Mouse (Mus musculus): ENCODE results near the gene Ubac2.

Ubac2 gene

DNA sequence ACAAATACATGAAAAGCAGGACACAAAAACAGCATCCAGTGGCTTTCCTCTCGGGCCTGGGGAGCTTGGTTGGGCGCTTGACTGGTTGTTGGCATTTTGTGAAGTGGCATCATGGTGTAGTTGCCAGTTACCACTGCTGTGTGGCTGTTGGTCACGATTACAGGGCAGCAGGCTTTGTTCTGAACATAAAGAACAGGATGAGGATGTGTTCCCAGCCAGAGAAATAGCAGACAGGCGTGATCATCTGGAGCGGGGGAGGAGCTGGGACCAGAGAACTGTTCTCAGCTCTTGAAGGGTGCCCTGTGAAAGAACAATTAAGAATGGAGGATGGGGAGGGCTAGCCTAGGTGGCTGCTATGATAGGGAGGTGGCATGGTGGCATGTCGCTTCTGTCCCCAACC lies 48.5 kb downstream of the Ubac2 start:
- no peak for DNase-seq (ENCODE audit: low spot score)

DNA sequence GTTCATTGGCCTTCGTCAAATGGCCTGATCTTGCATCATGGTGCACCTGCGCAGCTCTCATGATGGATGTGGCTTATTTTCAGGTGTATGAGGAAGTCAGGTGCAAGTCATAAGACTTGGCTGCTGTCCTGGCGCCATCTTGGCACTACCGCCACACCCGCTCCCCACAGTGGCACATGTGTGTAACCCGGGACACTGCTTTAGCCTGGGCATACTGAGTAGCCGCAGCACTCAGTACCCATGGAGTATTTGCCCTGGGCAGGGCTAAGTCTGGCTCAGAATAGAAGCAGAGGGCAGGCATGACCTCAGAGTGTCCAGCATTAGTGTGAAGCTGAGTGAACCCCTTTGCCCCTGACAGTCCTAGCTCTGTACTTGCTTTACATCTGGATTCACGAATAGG lies 49.0 kb downstream of the Ubac2 start:
- DNase-seq (ENCODE audit: low spot score): no peak

DNA sequence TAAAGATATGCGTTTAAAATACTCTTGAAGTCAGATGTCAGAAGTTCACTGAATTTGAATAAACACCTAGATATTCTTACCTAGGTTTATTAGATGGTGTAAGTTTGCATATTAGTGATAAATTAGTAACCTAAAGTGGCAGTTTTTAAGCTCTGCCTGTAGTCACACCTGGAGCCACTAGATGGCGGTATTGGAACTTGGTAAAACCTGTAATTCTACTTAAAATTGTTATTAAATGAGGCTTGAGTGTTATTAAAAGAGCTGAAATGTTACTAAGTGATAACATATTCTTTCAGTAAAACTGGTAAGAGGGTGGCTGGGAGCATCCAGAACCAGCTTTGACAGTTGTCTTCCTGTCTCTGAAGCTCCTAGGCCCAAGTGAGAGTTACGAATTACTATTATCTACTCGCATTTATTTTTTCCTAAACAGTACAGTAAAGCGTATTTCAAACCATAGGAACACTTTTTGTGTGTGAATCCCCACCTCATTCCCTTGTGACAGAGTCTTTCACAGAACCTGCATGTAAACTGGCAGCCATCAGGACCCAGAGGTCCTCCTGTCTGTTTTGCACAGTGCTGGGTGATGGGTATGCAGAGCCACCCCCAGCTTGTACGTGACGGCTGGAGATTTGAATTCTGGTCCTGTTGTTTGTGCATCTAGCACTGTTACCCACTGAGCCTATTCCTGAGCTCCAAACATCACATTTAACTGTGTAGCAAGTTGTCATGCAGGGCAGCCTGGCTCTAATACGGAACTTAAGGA lies 50.1 kb downstream of the Ubac2 start:
- DNase-seq (ENCODE audit: low spot score): peak; percentile 28

DNA sequence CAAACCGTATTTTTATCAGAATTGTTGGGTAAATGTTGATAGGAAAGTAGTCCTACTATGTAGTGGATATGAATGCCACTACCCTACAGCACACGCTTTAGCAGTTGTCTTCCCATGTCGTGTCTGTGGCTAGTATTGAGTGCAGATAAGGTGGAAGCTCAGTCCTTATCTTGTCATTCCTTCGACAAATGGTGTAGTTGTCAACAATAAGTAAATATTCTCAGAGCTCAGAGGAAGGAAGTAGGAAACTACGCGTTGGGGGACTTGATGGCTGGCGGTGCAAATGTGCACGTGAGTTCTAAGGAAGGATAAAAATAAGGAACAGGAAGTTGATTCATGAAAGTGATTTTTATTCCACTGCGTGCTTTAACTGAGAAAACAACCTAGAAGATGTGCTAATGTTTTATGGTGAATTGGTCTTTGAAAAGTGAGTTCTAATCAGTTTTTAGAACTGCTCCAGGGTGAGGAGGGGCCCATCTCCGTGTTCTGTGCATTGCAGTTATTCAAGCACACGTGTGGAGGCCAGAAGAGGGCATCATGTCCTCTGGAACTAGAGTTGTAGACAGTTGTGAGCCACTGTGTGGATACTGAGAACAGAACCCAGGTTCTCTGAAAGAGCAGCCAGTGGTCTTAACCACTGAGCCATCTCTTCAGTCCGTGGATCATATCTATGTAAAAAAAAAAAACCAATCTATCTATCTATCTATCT lies 51.0 kb downstream of the Ubac2 start:
- no peak for DNase-seq (ENCODE audit: low spot score)

DNA sequence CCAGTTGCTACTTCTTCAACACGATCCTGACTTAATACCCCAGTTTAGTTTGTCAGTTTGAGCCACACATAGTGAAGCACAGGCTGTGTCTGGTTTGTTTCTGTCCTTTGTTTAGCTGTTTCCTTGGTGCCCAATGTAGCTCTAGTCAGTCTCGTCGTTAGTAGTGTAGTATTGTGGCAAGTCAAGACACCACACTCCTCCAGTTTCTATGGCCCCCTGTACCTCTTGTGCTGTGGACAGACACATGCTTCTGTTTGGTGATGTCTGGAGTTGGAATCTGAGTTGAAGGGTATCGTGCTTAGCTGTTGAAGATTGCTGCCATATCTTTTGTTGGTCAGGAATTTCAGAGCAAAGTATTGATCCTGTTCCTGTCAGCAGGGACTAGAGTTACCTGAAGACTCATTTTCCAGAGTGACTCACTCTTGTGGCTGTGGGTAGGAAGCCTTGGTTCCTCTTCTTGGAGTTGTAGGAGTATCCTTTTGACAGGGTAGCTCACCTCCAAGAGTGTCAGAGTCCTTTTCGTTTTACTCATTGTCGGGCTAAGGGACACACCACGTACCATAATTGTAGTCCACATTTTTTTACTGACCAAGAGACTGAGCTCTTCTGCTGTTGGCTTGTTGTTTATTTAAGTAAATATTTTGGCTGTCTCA lies 52.4 kb downstream of the Ubac2 start:
- no peak for DNase-seq (ENCODE audit: low spot score)

DNA sequence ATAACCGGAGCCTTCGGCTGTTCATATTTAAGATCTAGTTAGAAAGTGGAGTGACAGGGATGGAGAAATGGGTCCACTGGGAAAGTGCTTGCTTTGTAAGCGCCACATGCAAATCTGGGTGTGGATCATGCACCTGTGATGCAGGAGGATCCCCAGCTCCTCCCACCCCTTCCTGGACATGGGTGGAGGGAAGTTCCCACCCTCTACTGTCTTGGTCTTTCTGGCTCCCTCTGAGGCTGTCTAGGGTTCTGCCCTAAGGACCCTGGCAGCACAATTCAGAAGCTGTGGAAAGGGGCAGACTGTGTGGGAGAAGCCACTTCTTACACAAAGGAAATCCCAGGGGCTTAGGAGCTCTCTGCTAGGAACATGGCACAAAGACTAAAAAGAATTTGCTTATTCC lies 53.2 kb downstream of the Ubac2 start:
- no peak for DNase-seq (ENCODE audit: low spot score)

DNA sequence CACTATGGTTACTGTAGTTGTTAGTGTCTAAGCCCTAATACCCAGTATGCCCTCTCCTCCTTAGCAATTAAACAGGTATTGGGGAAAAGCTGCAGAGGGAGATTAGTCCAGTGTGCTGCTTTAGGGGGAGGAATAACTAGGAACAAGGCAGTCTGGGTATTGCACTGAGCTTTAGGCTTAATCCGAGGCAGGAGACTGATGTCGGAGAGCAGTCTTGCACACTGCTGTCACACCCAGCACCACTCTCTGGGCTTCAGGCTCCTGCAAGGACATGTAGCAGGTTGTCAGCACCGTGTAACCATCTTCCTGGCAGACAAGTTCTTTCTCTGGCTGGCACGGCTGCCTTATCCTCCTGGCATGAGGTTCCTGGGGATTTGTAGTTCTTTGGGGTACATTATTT lies 53.8 kb downstream of the Ubac2 start:
- DNase-seq (ENCODE audit: low spot score): no peak

DNA sequence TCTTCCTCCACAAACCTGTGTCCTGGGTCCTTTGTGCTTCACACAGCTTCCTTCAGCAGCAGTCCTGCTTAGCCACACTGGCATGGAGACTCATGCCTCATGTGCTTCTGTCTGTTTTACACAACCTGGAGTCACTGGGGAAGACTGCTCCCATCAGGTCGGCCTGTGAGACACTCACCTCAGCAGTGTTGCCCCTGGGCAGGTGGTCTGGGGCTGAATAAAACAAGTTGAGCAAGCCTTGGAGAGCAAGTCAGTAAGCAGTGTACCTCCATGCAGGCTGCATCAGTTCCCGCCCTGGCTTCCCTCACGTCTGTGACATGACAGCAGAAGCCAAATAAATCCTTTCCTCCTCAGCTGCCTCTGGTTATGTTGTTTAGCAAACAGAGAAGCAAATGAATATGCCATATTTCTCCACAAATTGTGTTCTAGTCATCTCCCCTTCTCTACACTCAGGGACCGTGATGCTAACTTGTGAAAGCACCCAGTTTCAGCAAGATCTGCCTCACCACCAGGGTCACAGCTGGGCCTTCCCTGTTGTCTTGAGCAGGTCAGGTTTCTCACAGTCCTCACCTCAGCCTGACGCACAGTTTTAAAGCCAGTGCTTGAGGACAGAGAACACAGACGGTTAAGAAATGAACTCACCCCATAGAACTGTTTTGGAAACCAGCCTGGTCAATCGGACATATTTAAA lies 55.6 kb downstream of the Ubac2 start:
- no peak for DNase-seq (ENCODE audit: low spot score)

DNA sequence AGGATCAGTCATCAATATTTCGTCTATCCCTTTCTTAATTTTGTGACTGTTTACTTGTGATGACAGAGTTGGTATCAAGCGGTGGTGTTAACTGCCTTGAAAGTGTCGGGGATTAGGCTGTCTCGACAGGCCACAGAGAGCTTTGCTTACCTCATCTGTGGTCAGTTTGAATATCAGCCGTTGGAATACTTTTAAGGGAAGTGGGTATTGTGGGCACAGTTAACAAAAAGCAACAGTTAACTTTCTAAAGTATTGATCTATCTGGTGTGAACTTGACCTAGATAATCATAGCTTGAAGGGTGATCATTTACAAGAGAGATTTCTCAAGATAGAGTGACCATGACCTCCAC lies 56.2 kb downstream of the Ubac2 start:
- DNase-seq (ENCODE audit: low spot score): no peak

DNA sequence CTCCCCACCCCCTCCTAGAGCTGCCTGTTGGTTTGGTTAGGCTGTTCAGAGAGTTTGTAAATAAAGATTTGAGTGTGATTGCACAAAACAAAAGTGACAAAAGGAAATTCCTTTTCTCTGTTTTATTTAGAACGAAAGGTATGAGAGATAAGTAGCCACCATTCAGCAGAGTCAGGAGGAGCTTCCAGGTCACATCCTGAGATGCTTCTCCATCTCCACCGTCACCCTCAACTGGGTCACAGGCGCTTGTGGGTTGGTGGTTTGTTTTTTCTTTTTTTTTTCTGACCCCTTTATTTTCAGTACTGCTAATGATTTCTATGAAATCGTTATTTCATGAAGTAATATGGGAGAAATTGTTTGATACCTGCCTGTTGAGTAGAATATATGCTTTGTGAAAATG lies 57.9 kb downstream of the Ubac2 start:
- no peak for DNase-seq (ENCODE audit: low spot score)

DNA sequence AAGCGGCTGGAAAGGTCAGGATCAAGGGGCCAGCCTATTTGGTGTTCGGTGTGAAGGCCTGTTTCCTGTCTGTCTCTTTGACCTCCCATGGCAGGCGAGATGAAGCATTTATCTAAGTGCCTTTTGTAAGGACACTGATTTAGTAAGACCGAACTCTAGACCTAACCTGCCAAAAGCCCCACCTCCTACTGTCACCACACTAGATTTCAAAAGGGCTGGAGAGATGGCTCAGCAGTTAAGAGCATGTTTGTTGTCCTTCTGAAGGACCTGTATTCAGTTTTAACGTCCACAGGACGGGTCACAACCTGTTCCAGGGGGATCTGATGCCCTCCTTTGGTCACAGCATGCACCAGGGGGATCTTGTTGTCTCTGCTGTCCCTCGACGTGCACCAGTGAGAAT lies 58.4 kb downstream of the Ubac2 start:
- no peak for DNase-seq (ENCODE audit: low spot score)

DNA sequence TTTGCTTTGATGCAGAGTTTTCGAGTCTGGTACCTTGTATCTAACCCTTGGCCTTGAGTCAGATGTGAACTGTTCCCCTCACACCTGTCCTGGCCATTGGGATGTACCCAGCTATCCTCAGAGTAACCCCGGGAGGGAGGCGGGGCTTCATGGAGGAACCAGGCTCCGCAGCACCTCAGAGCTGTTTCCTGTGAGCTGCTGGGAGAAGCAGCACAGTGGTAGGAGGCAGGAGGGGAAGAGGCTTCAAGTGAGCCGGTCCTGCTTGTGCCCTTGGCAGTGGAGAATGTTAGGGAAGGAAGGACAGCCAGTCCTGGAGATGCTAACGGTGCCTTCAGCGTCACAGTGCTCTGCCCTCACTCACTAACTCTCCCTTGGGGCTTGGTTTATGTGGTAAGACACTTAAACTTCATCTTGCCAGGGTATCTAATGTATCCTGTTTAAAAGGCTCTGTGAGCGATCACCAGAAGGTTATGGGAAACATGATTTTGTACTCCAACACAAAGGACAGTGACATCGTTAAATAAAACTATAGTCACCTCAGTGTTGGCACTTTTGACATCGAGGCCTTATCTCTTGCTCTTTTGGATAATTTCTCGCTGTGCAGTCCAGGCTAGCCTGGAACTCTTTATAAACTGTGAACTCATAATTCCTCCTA lies 59.3 kb downstream of the Ubac2 start:
- no peak for DNase-seq (ENCODE audit: low spot score)

DNA sequence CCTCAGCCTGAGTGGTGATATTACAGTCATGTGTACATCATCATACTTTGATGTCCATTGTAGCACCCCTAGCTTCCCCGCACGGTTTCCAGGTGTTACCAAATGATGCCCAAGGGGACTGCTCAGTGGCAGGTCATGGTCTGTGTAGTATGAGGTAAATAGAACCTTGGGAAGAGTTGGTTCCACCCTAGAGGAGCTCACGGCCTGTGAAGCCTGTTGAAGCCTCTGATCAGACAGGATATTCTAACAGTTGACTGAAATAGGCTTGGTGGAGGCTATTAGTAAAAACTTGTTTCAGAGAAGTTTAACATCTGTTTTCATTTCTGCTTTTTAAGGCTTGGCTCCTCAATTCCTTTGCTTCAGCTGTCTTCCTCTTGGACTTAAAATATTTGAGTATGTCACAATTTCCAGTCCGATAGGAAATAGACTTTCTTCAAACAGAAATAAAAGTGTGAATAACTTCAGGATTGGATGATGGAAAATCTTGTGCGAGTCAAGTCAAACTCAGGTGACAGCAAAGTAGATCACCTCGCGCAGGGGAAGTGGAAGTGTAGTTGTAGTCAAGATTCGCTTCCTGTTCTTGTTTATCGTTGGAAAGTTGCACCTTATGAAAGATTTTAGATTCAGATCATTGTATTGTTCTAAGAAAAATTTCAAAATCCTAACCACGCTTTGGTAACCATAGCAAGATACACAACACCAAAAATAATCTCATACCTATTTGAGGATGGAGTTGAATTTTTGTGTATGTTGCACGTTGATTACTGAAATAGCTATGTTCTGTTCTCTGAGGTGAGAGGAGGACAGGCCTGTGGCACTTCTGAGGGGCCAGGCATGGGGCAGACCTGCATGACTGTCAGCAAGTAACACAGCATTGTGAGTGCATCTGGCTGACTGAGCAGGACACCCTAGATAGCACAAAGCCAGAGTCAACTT lies 60.1 kb downstream of the Ubac2 start:
- no peak for DNase-seq (ENCODE audit: low spot score)

DNA sequence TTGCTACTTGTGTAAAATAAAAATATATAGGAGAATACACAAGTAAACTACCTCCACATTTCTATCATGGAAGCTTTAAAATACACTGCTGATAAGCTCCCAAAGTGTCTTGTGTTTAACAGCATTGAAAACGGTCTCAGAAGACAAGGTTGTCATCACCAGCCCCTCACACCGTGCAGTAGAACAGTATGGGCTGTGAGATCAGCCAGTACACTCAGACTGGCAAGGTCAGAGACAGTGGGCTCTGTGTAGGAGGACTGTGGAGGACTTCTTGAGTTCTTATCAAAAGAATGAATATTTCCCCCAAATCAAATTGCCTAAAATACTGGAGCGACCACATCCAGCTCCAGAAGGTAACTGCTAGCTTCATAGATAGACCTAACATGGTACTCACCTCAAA lies 61.2 kb downstream of the Ubac2 start:
- DNase-seq (ENCODE audit: low spot score): no peak

DNA sequence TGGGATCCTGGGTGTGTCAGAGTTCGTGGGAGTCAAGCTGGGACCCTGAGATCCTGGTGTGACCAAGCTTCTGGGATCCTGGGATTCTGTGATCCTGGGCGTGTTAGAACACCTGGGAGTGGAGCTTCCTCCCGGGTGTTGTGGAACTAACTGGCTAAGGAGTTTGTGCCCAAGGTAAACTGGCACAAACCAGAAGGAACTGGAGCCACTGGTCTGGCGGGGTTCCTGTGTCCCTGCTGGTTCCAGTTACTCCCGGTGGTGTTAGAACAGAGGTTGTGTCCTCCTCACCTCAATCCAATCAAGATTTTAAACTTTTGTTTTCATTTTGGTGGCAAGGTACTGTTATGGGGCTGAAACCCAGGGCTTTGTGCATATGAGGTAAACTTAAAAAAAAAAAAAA lies 67.7 kb downstream of the Ubac2 start:
- DNase-seq (ENCODE audit: low spot score): no peak

DNA sequence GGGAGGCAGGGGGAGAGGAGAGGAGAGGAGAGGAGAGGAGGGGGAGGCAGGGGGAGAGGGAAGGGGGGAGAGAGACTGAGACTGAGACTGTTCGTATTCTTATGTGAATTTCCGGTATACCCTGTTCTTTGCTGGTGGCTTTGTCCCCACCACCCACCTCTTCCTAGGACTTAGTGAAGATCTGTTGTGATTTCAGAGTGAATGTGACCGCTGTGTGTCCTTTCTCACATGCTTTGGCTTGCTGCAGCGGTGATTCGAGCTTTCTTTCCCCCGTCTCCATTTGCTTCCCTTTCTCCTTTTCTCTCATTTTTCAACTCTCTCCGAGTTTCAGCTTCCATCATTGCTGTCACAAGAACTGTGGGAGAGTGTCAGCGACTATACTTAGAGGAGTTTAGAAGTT lies 68.3 kb downstream of the Ubac2 start:
- no peak for DNase-seq (ENCODE audit: low spot score)

DNA sequence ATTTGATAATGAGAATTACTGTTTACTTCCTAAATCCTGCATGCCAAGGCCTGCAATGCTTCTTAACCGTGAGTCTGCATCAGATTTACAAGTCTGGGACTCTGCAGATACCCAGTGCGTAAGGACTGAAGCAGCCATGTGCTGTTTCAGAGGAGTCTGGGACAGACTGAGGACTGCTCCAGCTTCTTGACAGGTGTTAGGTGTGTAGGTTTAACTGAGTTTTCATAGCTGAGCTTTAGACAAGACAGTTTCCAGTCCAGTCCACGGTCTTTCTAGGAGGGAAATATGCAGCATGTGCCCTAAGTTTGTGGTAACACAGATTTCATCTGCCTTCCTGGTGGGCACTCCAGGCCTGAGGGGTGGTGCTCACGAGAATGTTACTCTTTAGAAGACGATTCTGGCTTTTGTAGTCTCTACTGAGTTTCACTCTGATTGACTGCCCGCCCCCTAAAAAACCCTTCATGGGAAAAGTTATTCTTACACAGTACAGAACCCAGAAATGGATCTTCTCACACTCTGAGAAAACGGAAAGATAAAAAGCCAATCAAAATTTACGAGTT lies 68.9 kb downstream of the Ubac2 start:
- no peak for DNase-seq (ENCODE audit: low spot score)

DNA sequence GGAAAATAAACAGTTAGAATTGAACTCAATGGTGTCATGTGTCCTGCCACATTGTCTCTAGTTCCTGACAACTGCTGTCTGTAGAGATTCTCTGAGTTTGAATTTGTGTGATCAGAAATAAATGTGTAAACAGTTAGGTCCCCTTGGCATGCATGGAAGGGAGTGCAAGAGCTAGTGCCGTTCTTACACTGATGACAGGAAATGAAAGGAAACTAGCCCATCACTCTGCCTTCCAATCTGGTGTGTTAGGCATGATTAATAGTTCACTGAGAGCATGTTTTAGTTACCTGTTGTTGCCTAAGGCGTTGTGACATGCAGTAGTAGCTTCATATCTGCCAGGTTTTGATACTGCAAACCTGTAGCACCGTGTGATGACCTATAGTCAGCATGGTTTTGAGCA lies 69.5 kb downstream of the Ubac2 start:
- DNase-seq (ENCODE audit: low spot score): no peak

DNA sequence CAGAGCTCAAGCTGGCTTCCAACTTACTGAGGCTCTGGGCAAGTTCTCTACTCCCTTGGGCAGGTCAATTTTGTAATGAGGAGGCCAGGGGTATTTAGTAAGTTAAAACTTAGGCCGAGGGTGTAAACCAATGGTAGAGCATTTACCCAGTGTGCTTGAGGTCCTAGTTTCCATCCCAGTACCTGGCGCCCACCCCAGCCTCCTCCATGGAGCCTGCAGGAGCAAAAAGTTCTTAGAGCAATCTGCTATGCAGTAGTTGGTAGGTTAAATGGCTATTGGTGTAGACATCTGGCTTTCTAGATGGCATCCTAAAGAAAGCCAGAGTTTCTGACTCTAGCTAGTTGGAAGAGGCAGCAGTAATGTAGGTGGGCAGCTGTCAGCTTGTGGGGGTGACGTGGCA lies 71.0 kb downstream of the Ubac2 start:
- DNase-seq (ENCODE audit: low spot score): no peak

DNA sequence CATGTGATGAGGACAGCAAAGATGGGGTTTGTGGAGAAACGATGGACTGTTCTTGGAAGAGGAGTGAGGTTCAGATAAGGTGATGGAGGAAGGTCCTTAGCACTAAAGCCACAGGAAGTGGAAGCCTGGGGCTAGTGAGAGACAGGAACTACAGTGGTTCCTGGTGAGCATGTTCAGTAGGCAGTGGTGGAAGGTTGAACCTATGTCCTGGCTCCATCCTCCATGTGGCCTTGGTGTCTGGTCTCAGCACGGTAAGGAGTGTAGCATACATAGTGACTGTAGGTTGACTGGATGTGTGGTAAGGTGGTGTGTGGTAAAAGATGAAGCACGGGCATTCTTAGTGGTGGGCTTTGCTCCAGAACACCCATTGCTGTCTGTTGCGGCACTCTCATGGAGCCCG lies 71.5 kb downstream of the Ubac2 start:
- no peak for DNase-seq (ENCODE audit: low spot score)
